Mouse (Mus musculus) CH12.LX (cell line): ENCODE measurements around the gene Chml.

Experiments used
- CTCF ChIP-seq, 2 experiments: IDR thresholded peaks in 1 of 2; conservative IDR thresholded peaks in 1 of 2; 2 replicates each; pipeline ENCODE4 v1.5.1; 2011 to 2012; ENCODE audit warnings: low read depth in 2 of 2, low read length in 2 of 2, improper control_type of control experiment in 1 of 2, inconsistent platforms in 1 of 2, mild to moderate bottlenecking in 1 of 2, moderate library complexity in 1 of 2
- ELF1 ChIP-seq: IDR thresholded peaks from 2 replicates; pipeline ENCODE4 v1.6.1; 2014; ENCODE audit warnings: low read depth, mild to moderate bottlenecking, inconsistent platforms, low read length, improper control_type of control experiment
- ETS1 ChIP-seq: conservative IDR thresholded peaks from 2 replicates; pipeline ENCODE4 v1.6.1; 2012; ENCODE audit warnings: low read depth, mild to moderate bottlenecking, inconsistent platforms, low read length, improper control_type of control experiment, moderate library complexity
- HCFC1 ChIP-seq: IDR thresholded peaks from 2 replicates; pipeline ENCODE4 v1.6.1; 2012; ENCODE audit warnings: low read depth, mild to moderate bottlenecking, inconsistent platforms, low read length, improper control_type of control experiment
- KAT2A ChIP-seq: IDR thresholded peaks from 2 replicates; pipeline ENCODE4 v1.6.1; 2012; ENCODE audit warnings: low read length, improper control_type of control experiment, inconsistent platforms; ENCODE audit not compliant: insufficient replicate concordance
- MAX ChIP-seq: IDR thresholded peaks from 2 replicates; pipeline ENCODE4 v1.6.1; 2011; ENCODE audit warnings: low read length, improper control_type of control experiment
- MXI1 ChIP-seq: IDR thresholded peaks from 2 replicates; pipeline ENCODE4 v1.6.1; 2011; ENCODE audit warnings: mild to moderate bottlenecking, low read depth, low read length, improper control_type of control experiment
- MYC ChIP-seq: IDR thresholded peaks from 2 replicates; pipeline ENCODE4 v1.6.1; 2011; ENCODE audit warnings: low read depth, mild to moderate bottlenecking, improper control_type of control experiment, low read length
- NELFE ChIP-seq: IDR thresholded peaks from 2 replicates; pipeline ENCODE4 v1.6.1; 2011; ENCODE audit warnings: low read depth, low read length, improper control_type of control experiment
- POLR2A ChIP-seq: IDR thresholded peaks from 2 replicates; pipeline ENCODE4 v1.6.1; 2011; ENCODE audit warnings: low read depth, mild to moderate bottlenecking, improper control_type of control experiment, low read length
- USF1 ChIP-seq: IDR thresholded peaks from 2 replicates; pipeline ENCODE4 v1.6.1; 2014; ENCODE audit warnings: low read depth, mild to moderate bottlenecking, inconsistent platforms, low read length, improper control_type of control experiment
- ZC3H11A ChIP-seq: IDR thresholded peaks from 2 replicates; pipeline ENCODE4 v1.6.1; 2012; ENCODE audit warnings: low read depth, mild to moderate bottlenecking, inconsistent platforms, low read length, improper control_type of control experiment

- TF ChIP-seq POLR2A (no peak), MYC (no peak), ELF1 (no peak), MXI1 (no peak), CTCF (conservative IDR thresholded peaks at IDR 0.05 in 1 of 2, IDR thresholded peaks at IDR 0.05 in 1 of 2; ENCODE audit: low read depth in 2 of 2, low read length in 2 of 2) (no peak), NELFE (no peak), ETS1 (no peak), KAT2A (no peak), USF1 (no peak), ZC3H11A (no peak), HCFC1 (no peak), MAX (no peak)
Measured at GRCm38 (mm10) chr1:175712338-175712909, 19.7 kb upstream of the Chml start.
